Mouse (Mus musculus) heart, postnatal 0 days (tissue): ENCODE data around the gene Emid1. TPM values are rescaled to one million over a fixed set of nuclear protein-coding genes. Genes with fewer than 3 reads are reported as not detected.

ENCODE experiments used
- ATAC-seq: fragments of 200-750 bp; cut with Nextera tagmentation; 2 replicates; pipeline ENCODE4 v1.8.0; 2017; ENCODE audit warnings: low read depth, moderate number of reproducible peaks, moderate library complexity; ENCODE audit not compliant: insufficient read depth
- DNase-seq: peaks from one replicate; pipeline ENCODE4 v3.0.0-alpha.2; 2016; ENCODE audit warnings: low spot score
- H3K27ac ChIP-seq: fragments of 300-500 bp; sonication (generic); 2 replicates; pipeline ENCODE4 v1.5.1; 2014; ENCODE audit warnings: low read depth, mild to moderate bottlenecking
- H3K27me3 ChIP-seq: fragments of 300-500 bp; sonication (generic); 2 replicates; pipeline ENCODE4 v1.6.1; 2014; ENCODE audit warnings: low read length, mixed read lengths; ENCODE audit not compliant: control insufficient read depth, insufficient read depth
- H3K36me3 ChIP-seq: fragments of 300-500 bp; sonication (generic); replicated peaks from 2 replicates; pipeline ENCODE4 v1.6.1; 2014; ENCODE audit warnings: low read length, mixed read lengths; ENCODE audit not compliant: control insufficient read depth, insufficient read depth
- H3K4me1 ChIP-seq: fragments of 300-500 bp; sonication (generic); 2 replicates; pipeline ENCODE4 v1.6.1; 2014; ENCODE audit warnings: antibody characterized with exemption; ENCODE audit not compliant: control insufficient read depth, insufficient read depth
- H3K4me2 ChIP-seq: fragments of 300-500 bp; sonication (generic); 2 replicates; pipeline ENCODE4 v1.6.1; 2014; ENCODE audit warnings: low read depth, mild to moderate bottlenecking, low read length, moderate library complexity
- H3K4me3 ChIP-seq: fragments of 300-500 bp; sonication (generic); 2 replicates; pipeline ENCODE4 v1.5.1; 2014; ENCODE audit warnings: low read depth, low read length
- H3K9ac ChIP-seq: fragments of 300-500 bp; sonication (generic); replicated peaks from 2 replicates; pipeline ENCODE4 v1.6.1; 2014; ENCODE audit warnings: low read depth, low read length, mixed read lengths
- H3K9me3 ChIP-seq: fragments of 300-500 bp; sonication (generic); replicated peaks from 2 replicates; pipeline ENCODE4 v1.6.1; 2016; ENCODE audit warnings: low read length; ENCODE audit not compliant: control insufficient read depth
- CTCF ChIP-seq: IDR thresholded peaks from 2 replicates; pipeline ENCODE4 v1.5.1; 2016; ENCODE audit warnings: antibody characterized with exemption, control low read depth, low read depth
- EP300 ChIP-seq: IDR thresholded peaks from 2 replicates; pipeline ENCODE4 v1.6.1; 2016; ENCODE audit warnings: antibody characterized with exemption, low read depth
- WGBS: fragments of 180-500 bp; shearing (Covaris S2); extraction: QIAGEN DNeasy Blood & Tissue Kit; methylation state at CpG from one replicate; pipeline ENCODE4 v1.1.7; 2014; 5-methylcytosine and 5-hydroxymethylcytosine counted together
- polyA plus RNA-seq: library from polyadenylated mRNA; unstranded; fragments of >200 nt; fragmentation: Nextera tagmentation; extraction: Ambion mirVana; gene quantifications from 2 replicates; pipeline ENCODE4 v1.2.1, GENCODE M21; 2015
- total RNA-seq: library from RNA; depleted of rRNA; stranded (reverse); fragments of >200 nt; gene quantifications from 2 replicates; pipeline ENCODE4 v1.2.3, GENCODE M21; 2014; ENCODE audit warnings: low replicate concordance

The Emid1 gene
- total and polyA plus RNA-seq, 2 experiments from 2014 or later, result 4.4 to 8.5 TPM

- no peak for ATAC-seq
- WGBS, result 80% methylated on average over 9 of the region's 9 CpGs
- Histone ChIP-seq H3K4me1 (no peaks in the 10 kb centered on the region), H3K9me3 (no peaks in the 10 kb centered on the region), H3K27me3 (peaks cover 19% of the 10 kb centered on the region; the same call in 1 of the 2 replicates), H3K9ac (no peak overlapping the region), H3K4me3 (no peak overlapping the region), H3K27ac (no peak overlapping the region), H3K4me2 (no peak overlapping the region), H3K36me3 (no peaks in the 10 kb centered on the region)
- TF ChIP-seq EP300 (no peak), CTCF (no peak)
- no peak for DNase-seq
These were observed 1.4 kb downstream of the Emid1 start for GRCm38 (mm10) chr11:5150416-5151246.

- Histone ChIP-seq H3K9me3 (no peaks in the 10 kb centered on the region), H3K4me3 (no peak overlapping the region), H3K27me3 (peaks cover 19% of the 10 kb centered on the region; the same call in 1 of the 2 replicates), H3K4me2 (no peak overlapping the region), H3K9ac (no peak overlapping the region), H3K27ac (no peak overlapping the region), H3K4me1 (no peaks in the 10 kb centered on the region), H3K36me3 (no peaks in the 10 kb centered on the region)
- TF ChIP-seq EP300, result no peak
- TF ChIP-seq CTCF, result no peak
- DNase-seq, result no peak
- WGBS, result 83% methylated on average over 9 of the region's 9 CpGs
- ATAC-seq, result no peak
These were observed 2.1 kb downstream of the Emid1 start for GRCm38 (mm10) chr11:5149955-5150354.

- TF ChIP-seq EP300 (no peak), CTCF (no peak)
- Histone ChIP-seq H3K4me1 (no peaks in the 10 kb centered on the region), H3K4me3 (no peak overlapping the region), H3K27me3 (peaks cover 19% of the 10 kb centered on the region; the same call in 1 of the 2 replicates), H3K36me3 (no peaks in the 10 kb centered on the region), H3K4me2 (no peak overlapping the region), H3K9me3 (no peaks in the 10 kb centered on the region), H3K27ac (no peak overlapping the region), H3K9ac (no peak overlapping the region)
- ATAC-seq (no peak), DNase-seq (no peak)
- 19% methylated on average over 7 of the region's 7 CpGs for WGBS
These were observed 2.8 kb downstream of the Emid1 start for GRCm38 (mm10) chr11:5149249-5149648.

- 64% methylated on average over 3 of the region's 3 CpGs for WGBS
- DNase-seq (no peak), ATAC-seq (no peak)
- Histone ChIP-seq H3K4me2 (no peak overlapping the region), H3K9ac (no peak overlapping the region), H3K27ac (no peak overlapping the region), H3K4me1 (peaks cover 8% of the 10 kb centered on the region), H3K4me3 (no peak overlapping the region), H3K27me3 (peaks cover 9% of the 10 kb centered on the region; the same call in 1 of the 2 replicates), H3K9me3 (no peaks in the 10 kb centered on the region), H3K36me3 (no peaks in the 10 kb centered on the region)
- TF ChIP-seq EP300, result no peak
- no peak for TF ChIP-seq CTCF
These were observed 6.5 kb downstream of the Emid1 start for GRCm38 (mm10) chr11:5145600-5145999.

- Histone ChIP-seq H3K27ac (no peak overlapping the region), H3K27me3 (no peaks in the 10 kb centered on the region), H3K9me3 (no peaks in the 10 kb centered on the region), H3K9ac (no peak overlapping the region), H3K4me3 (no peak overlapping the region), H3K4me1 (peaks cover 16% of the 10 kb centered on the region), H3K4me2 (no peak overlapping the region), H3K36me3 (no peaks in the 10 kb centered on the region)
- TF ChIP-seq CTCF (no peak), EP300 (no peak)
- DNase-seq (no peak), ATAC-seq (no peak)
- WGBS, result 66% methylated on average over 2 of the region's 2 CpGs
These were observed 10.1 kb downstream of the Emid1 start for GRCm38 (mm10) chr11:5141965-5142364.
